Mouse (Mus musculus): Measurements from ENCODE around the gene Stn1. TPM values are rescaled to one million over a fixed set of nuclear protein-coding genes. Genes with fewer than 3 reads are reported as not detected.

The Stn1 gene
- polyA plus RNA-seq, 1 experiment from 2014 or later, result 54.7 TPM

- Histone ChIP-seq H3K27ac (ENCODE audit: low read depth, low read length) (no peak overlapping the region), H3K27me3 (ENCODE audit: control insufficient read depth, insufficient read depth, low read length) (no peaks in the 10 kb centered on the region), H3K4me1 (ENCODE audit: control insufficient read depth, insufficient read depth, low read length) (no peaks in the 10 kb centered on the region), H3K4me3 (ENCODE audit: low read length) (no peak overlapping the region), H3K9me3 (ENCODE audit: control insufficient read depth, low read length) (no peaks in the 10 kb centered on the region), H3K4me2 (replicated peaks; ENCODE audit: low read depth, low read length) (no peak overlapping the region), H3K36me3 (ENCODE audit: control insufficient read depth, insufficient read depth, low read length) (no peaks in the 10 kb centered on the region; the same call in 1 of the 2 replicates), H3K9ac (ENCODE audit: low read depth, low read length) (no peak overlapping the region)
- ATAC-seq (ENCODE audit: low FRiP score, low TSS enrichment), result no peak
- WGBS, result 90% methylated on average over 6 of the region's 6 CpGs
Measured at GRCm38 (mm10) chr19:47497736-47498135, 39.6 kb downstream of the Stn1 start.

GRCm38 (mm10) chr19:47497313-47497712 is 40.0 kb downstream of the Stn1 start:
- Histone ChIP-seq H3K27me3 (ENCODE audit: control insufficient read depth, insufficient read depth, low read length) (no peaks in the 10 kb centered on the region), H3K36me3 (ENCODE audit: control insufficient read depth, insufficient read depth, low read length) (no peaks in the 10 kb centered on the region; the same call in 1 of the 2 replicates), H3K4me1 (ENCODE audit: control insufficient read depth, insufficient read depth, low read length) (no peaks in the 10 kb centered on the region), H3K9me3 (ENCODE audit: control insufficient read depth, low read length) (no peaks in the 10 kb centered on the region), H3K4me2 (replicated peaks; ENCODE audit: low read depth, low read length) (no peak overlapping the region), H3K9ac (ENCODE audit: low read depth, low read length) (no peak overlapping the region), H3K27ac (ENCODE audit: low read depth, low read length) (no peak overlapping the region), H3K4me3 (ENCODE audit: low read length) (no peak overlapping the region)
- ATAC-seq (ENCODE audit: low FRiP score, low TSS enrichment), result no peak
- 86% methylated on average over 9 of the region's 9 CpGs for WGBS

- no peak overlapping the region for H3K4me2 ChIP-seq (replicated peaks; ENCODE audit: low read depth, low read length)
- no peak overlapping the region for H3K27ac ChIP-seq (ENCODE audit: low read depth, low read length)
- H3K9ac ChIP-seq (ENCODE audit: low read depth, low read length), result no peak overlapping the region
- no peak for ATAC-seq (ENCODE audit: low FRiP score, low TSS enrichment)
- H3K27me3 ChIP-seq (ENCODE audit: control insufficient read depth, insufficient read depth, low read length), result no peaks in the 10 kb centered on the region
- H3K36me3 ChIP-seq (ENCODE audit: control insufficient read depth, insufficient read depth, low read length), result no peaks in the 10 kb centered on the region
- H3K4me1 ChIP-seq (ENCODE audit: control insufficient read depth, insufficient read depth, low read length), result no peaks in the 10 kb centered on the region
- H3K4me3 ChIP-seq (ENCODE audit: low read length), result no peak overlapping the region
- WGBS, result 75% methylated on average over 23 of the region's 23 CpGs
- peaks cover 4% of the 10 kb centered on the region; the same call in 1 of the 2 replicates for H3K9me3 ChIP-seq (ENCODE audit: control insufficient read depth, low read length)
Measured at GRCm38 (mm10) chr19:47493017-47493997, 44.0 kb downstream of the Stn1 start.

GRCm38 (mm10) chr19:47492422-47492821 is 44.9 kb downstream of the Stn1 start:
- Histone ChIP-seq H3K27me3 (ENCODE audit: control insufficient read depth, insufficient read depth, low read length) (no peaks in the 10 kb centered on the region), H3K27ac (ENCODE audit: low read depth, low read length) (no peak overlapping the region), H3K4me3 (ENCODE audit: low read length) (no peak overlapping the region), H3K4me1 (ENCODE audit: control insufficient read depth, insufficient read depth, low read length) (no peaks in the 10 kb centered on the region), H3K4me2 (replicated peaks; ENCODE audit: low read depth, low read length) (no peak overlapping the region), H3K36me3 (ENCODE audit: control insufficient read depth, insufficient read depth, low read length) (no peaks in the 10 kb centered on the region), H3K9me3 (ENCODE audit: control insufficient read depth, low read length) (peaks cover 4% of the 10 kb centered on the region; the same call in 1 of the 2 replicates), H3K9ac (ENCODE audit: low read depth, low read length) (no peak overlapping the region)
- ATAC-seq (ENCODE audit: low FRiP score, low TSS enrichment), result no peak
- WGBS, result 91% methylated on average over 6 of the region's 6 CpGs

- Histone ChIP-seq H3K9ac (ENCODE audit: low read depth, low read length) (no peak overlapping the region), H3K4me2 (replicated peaks; ENCODE audit: low read depth, low read length) (no peak overlapping the region), H3K9me3 (ENCODE audit: control insufficient read depth, low read length) (peaks cover 4% of the 10 kb centered on the region; the same call in 1 of the 2 replicates), H3K36me3 (ENCODE audit: control insufficient read depth, insufficient read depth, low read length) (no peaks in the 10 kb centered on the region), H3K4me1 (ENCODE audit: control insufficient read depth, insufficient read depth, low read length) (no peaks in the 10 kb centered on the region), H3K4me3 (ENCODE audit: low read length) (no peak overlapping the region), H3K27ac (ENCODE audit: low read depth, low read length) (no peak overlapping the region), H3K27me3 (ENCODE audit: control insufficient read depth, insufficient read depth, low read length) (no peaks in the 10 kb centered on the region)
- ATAC-seq (ENCODE audit: low FRiP score, low TSS enrichment), result no peak
- WGBS, result 65% methylated on average over 2 of the region's 2 CpGs
Measured at GRCm38 (mm10) chr19:47491853-47492252, 45.5 kb downstream of the Stn1 start.

GRCm38 (mm10) chr19:47489233-47489632 is 48.1 kb downstream of the Stn1 start:
- H3K4me1 ChIP-seq (ENCODE audit: control insufficient read depth, insufficient read depth, low read length), result peaks cover 4% of the 10 kb centered on the region; the same call in 1 of the 2 replicates
- no peak overlapping the region for H3K4me2 ChIP-seq (replicated peaks; ENCODE audit: low read depth, low read length)
- H3K27me3 ChIP-seq (ENCODE audit: control insufficient read depth, insufficient read depth, low read length), result no peaks in the 10 kb centered on the region
- no peak overlapping the region for H3K27ac ChIP-seq (ENCODE audit: low read depth, low read length)
- peaks cover 4% of the 10 kb centered on the region; the same call in 1 of the 2 replicates for H3K9me3 ChIP-seq (ENCODE audit: control insufficient read depth, low read length)
- H3K4me3 ChIP-seq (ENCODE audit: low read length), result no peak overlapping the region
- ATAC-seq (ENCODE audit: low FRiP score, low TSS enrichment), result no peak
- no peaks in the 10 kb centered on the region for H3K36me3 ChIP-seq (ENCODE audit: control insufficient read depth, insufficient read depth, low read length)
- no peak overlapping the region for H3K9ac ChIP-seq (ENCODE audit: low read depth, low read length)
- WGBS, result 88% methylated on average over 3 of the region's 3 CpGs

GRCm38 (mm10) chr19:47488250-47488649 is 49.1 kb downstream of the Stn1 start:
- 32% methylated on average over 4 of the region's 4 CpGs for WGBS
- no peaks in the 10 kb centered on the region for H3K27me3 ChIP-seq (ENCODE audit: control insufficient read depth, insufficient read depth, low read length)
- no peak for ATAC-seq (ENCODE audit: low FRiP score, low TSS enrichment)
- H3K4me2 ChIP-seq (replicated peaks; ENCODE audit: low read depth, low read length), result no peak overlapping the region
- no peak overlapping the region for H3K4me3 ChIP-seq (ENCODE audit: low read length)
- peaks cover 4% of the 10 kb centered on the region; the same call in 1 of the 2 replicates for H3K4me1 ChIP-seq (ENCODE audit: control insufficient read depth, insufficient read depth, low read length)
- no peaks in the 10 kb centered on the region for H3K36me3 ChIP-seq (ENCODE audit: control insufficient read depth, insufficient read depth, low read length)
- H3K9ac ChIP-seq (ENCODE audit: low read depth, low read length), result no peak overlapping the region
- no peak overlapping the region for H3K27ac ChIP-seq (ENCODE audit: low read depth, low read length)
- H3K9me3 ChIP-seq (ENCODE audit: control insufficient read depth, low read length), result peaks cover 4% of the 10 kb centered on the region; the same call in 1 of the 2 replicates

GRCm38 (mm10) chr19:47487572-47487971 is 49.7 kb downstream of the Stn1 start:
- no peak overlapping the region for H3K4me3 ChIP-seq (ENCODE audit: low read length)
- 86% methylated on average over 9 of the region's 9 CpGs for WGBS
- H3K4me2 ChIP-seq (replicated peaks; ENCODE audit: low read depth, low read length), result no peak overlapping the region
- no peaks in the 10 kb centered on the region for H3K36me3 ChIP-seq (ENCODE audit: control insufficient read depth, insufficient read depth, low read length)
- H3K4me1 ChIP-seq (ENCODE audit: control insufficient read depth, insufficient read depth, low read length), result peaks cover 4% of the 10 kb centered on the region; the same call in 1 of the 2 replicates
- no peaks in the 10 kb centered on the region for H3K27me3 ChIP-seq (ENCODE audit: control insufficient read depth, insufficient read depth, low read length)
- H3K27ac ChIP-seq (ENCODE audit: low read depth, low read length), result no peak overlapping the region
- ATAC-seq (ENCODE audit: low FRiP score, low TSS enrichment), result no peak
- H3K9me3 ChIP-seq (ENCODE audit: control insufficient read depth, low read length), result peaks cover 4% of the 10 kb centered on the region; the same call in 1 of the 2 replicates
- no peak overlapping the region for H3K9ac ChIP-seq (ENCODE audit: low read depth, low read length)
